Mouse (Mus musculus) liver, embryonic 14.5 days (tissue): Measurements from ENCODE around the gene Gpr149. TPM values are rescaled to one million over a fixed set of nuclear protein-coding genes. Genes with fewer than 3 reads are reported as not detected.

ENCODE experiments used
- ATAC-seq: fragments of 200-750 bp; cut with Nextera tagmentation; 2 replicates; pipeline ENCODE4 v1.8.0; 2017; ENCODE audit warnings: moderate number of reproducible peaks, mild to moderate bottlenecking, moderate library complexity; ENCODE audit not compliant: insufficient read depth
- DNase-seq, 3 experiments: peaks; one replicate each; pipeline ENCODE4 v3.0.0-alpha.2; 2012 to 2013; ENCODE audit warnings: low read depth in 3 of 3, low spot score in 3 of 3
- H3K27ac ChIP-seq: fragments of 300-500 bp; sonication (generic); 2 replicates; pipeline ENCODE4 v1.5.1; 2014; ENCODE audit warnings: moderate library complexity, mild to moderate bottlenecking, control low read depth, inconsistent platforms
- H3K27me3 ChIP-seq: fragments of 300-500 bp; sonication (generic); 2 replicates; pipeline ENCODE4 v1.6.1; 2014; ENCODE audit warnings: mild to moderate bottlenecking, low read length, moderate library complexity; ENCODE audit not compliant: control insufficient read depth, insufficient read depth
- H3K36me3 ChIP-seq: fragments of 300-500 bp; sonication (generic); replicated peaks from 2 replicates; pipeline ENCODE4 v1.6.1; 2014; ENCODE audit warnings: low read depth; ENCODE audit not compliant: control insufficient read depth, insufficient read depth
- H3K4me1 ChIP-seq, 2 experiments: fragments of 200-500 bp in 1 of 2; fragments of 300-500 bp in 1 of 2; sonication (generic) in 1 of 2; replicated peaks; 2 replicates each; pipeline ENCODE4 v1.6.1; 2012 to 2014; ENCODE audit warnings: antibody characterized with exemption in 1 of 2, inconsistent platforms in 1 of 2, low read length in 1 of 2; ENCODE audit not compliant: control insufficient read depth in 2 of 2, insufficient read depth in 2 of 2
- H3K4me2 ChIP-seq: fragments of 300-500 bp; sonication (generic); 2 replicates; pipeline ENCODE4 v1.6.1; 2014; ENCODE audit warnings: low read depth, mild to moderate bottlenecking, control low read depth, moderate library complexity
- H3K4me3 ChIP-seq, 2 experiments: fragments of 200-500 bp in 1 of 2; fragments of 300-500 bp in 1 of 2; sonication (generic) in 1 of 2; 2 replicates each; pipeline ENCODE4 v1.5.1; 2012 to 2014; ENCODE audit warnings: low read depth in 2 of 2, low read length in 2 of 2, mild to moderate bottlenecking in 2 of 2, control low read depth in 1 of 2, inconsistent platforms in 1 of 2, moderate library complexity in 1 of 2; ENCODE audit not compliant: insufficient read depth in 1 of 2
- H3K9ac ChIP-seq: fragments of 300-500 bp; sonication (generic); replicated peaks from 2 replicates; pipeline ENCODE4 v1.6.1; 2014; ENCODE audit warnings: mild to moderate bottlenecking, control low read depth, moderate library complexity
- H3K9me3 ChIP-seq: fragments of 300-500 bp; sonication (generic); 2 replicates; pipeline ENCODE4 v1.6.1; 2016; ENCODE audit warnings: low read length, mixed read lengths; ENCODE audit not compliant: control insufficient read depth
- CTCF ChIP-seq: IDR thresholded peaks from 2 replicates; pipeline ENCODE4 v1.5.1; 2016; ENCODE audit warnings: antibody characterized with exemption, low read depth, control low read depth
- EP300 ChIP-seq: IDR thresholded peaks from 2 replicates; pipeline ENCODE4 v1.6.1; 2016; ENCODE audit warnings: antibody characterized with exemption, low read depth
- WGBS: fragments of 180-500 bp; shearing (Covaris S2); extraction: QIAGEN DNeasy Blood & Tissue Kit; methylation state at CpG from one replicate; pipeline ENCODE4 v1.1.7; 2014; ENCODE audit not compliant: insufficient replicate concordance; 5-methylcytosine and 5-hydroxymethylcytosine counted together
- polyA plus RNA-seq, 2 experiments: library from polyadenylated mRNA; depleted of rRNA in 1 of 2; stranded (reverse) in 1 of 2; unstranded in 1 of 2; fragments of >200 nt; fragmentation: Nextera tagmentation in 1 of 2; extraction: Ambion mirVana in 1 of 2; gene quantifications; 2 replicates each; pipeline versions ENCODE4 v1.2.1 to v1.2.3; 2012 to 2014

Gene Gpr149
- polyA plus RNA-seq, 2 experiments, result not detected

DNA sequence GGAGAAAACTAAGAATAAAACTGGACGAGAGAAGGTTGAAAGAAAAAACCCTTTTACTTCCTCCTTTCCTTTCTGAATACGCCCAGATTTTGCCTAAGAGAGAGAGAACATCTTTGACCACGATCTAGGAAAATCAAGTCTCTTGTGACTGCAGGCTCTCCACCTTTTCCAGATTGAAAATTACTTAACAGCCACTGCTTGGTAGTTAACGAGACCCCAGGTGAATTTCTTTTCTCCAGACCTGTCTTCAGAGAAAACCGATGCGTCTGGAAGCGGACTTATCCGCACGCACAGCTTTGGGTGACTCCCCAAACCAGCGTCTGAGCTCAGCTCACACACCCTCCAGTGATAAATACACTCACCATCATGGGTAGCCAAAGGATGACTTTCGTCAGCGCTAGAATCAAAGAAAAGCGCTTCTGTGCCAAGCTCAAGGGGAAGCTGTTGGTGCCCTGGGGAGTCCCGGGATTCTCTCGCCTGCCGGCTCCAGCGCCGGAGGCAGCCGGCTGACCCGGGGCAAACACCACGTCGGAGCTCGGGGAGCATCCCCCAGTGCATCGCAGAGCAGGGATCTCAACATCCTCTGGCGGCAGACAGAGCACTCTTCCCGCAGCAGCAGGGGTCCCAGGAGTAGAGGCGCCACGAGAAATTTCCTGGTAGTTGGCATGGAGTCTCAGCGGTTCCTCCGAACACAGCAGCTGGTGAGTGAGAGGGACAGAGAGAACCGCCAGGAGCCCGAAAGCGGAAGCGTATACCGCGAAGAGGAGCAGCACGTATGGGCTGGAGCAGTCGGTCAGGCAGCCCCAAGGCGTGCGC lies 1.5 kb downstream of the Gpr149 start:
- Histone ChIP-seq H3K4me1 (no peaks in the 10 kb centered on the region), H3K9me3 (no peaks in the 10 kb centered on the region), H3K9ac (no peak overlapping the region), H3K36me3 (no peaks in the 10 kb centered on the region), H3K4me2 (no peak overlapping the region), H3K4me3 (no peak overlapping the region), H3K27ac (no peak overlapping the region), H3K27me3 (no peaks in the 10 kb centered on the region)
- no peak for ATAC-seq
- TF ChIP-seq CTCF, result no peak
- TF ChIP-seq EP300, result no peak
- WGBS, result 2% methylated on average over 40 of the region's 40 CpGs
- DNase-seq, result no peak

DNA sequence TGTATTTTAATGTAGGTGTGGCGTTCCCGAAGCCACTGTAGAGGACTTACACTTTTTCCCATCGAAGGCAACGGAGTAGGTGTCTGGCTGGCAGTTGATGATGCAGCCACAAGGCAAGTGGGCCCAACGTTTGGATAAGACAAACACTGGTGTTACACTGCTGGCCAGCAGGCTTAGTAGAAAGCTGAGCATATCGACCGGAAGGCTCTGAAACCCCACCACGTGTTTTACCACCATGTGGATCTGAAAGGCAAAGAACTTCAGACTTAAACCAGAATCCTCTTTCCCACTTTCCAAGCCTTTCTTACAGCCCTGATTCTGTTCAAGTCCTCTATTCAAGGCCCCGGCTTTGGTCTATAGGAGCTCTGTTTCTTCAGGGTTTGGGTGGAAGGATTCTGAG lies 2.5 kb downstream of the Gpr149 start:
- ATAC-seq (no peak), DNase-seq (no peak)
- Histone ChIP-seq H3K27me3 (no peaks in the 10 kb centered on the region), H3K36me3 (no peaks in the 10 kb centered on the region), H3K4me1 (no peaks in the 10 kb centered on the region), H3K9ac (no peak overlapping the region), H3K9me3 (no peaks in the 10 kb centered on the region), H3K27ac (no peak overlapping the region), H3K4me3 (no peak overlapping the region), H3K4me2 (no peak overlapping the region)
- 56% methylated on average over 9 of the region's 9 CpGs for WGBS
- no peak for TF ChIP-seq EP300
- TF ChIP-seq CTCF, result no peak

DNA sequence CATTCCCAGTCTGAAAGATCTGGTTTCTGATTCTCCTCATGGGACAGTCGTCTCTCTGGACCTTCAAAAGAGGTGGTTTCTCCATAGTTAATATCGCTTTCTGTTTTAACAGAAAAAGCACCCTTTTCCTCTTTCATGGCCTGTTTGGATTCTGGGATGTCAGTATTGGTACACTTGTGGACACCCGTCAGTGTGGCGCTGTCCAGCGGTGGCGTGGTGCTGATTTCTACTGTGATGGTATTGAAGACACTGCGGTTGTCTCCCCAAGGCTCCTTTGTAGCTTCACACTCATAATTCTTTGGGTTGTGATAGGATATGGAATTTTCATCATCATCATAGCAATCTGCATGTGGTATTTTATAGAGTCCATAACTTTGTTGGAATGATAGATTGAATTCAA lies 10.1 kb downstream of the Gpr149 start:
- Histone ChIP-seq H3K36me3 (no peaks in the 10 kb centered on the region), H3K27ac (no peak overlapping the region), H3K4me2 (no peak overlapping the region), H3K9ac (no peak overlapping the region), H3K27me3 (no peaks in the 10 kb centered on the region), H3K9me3 (no peaks in the 10 kb centered on the region), H3K4me1 (no peaks in the 10 kb centered on the region), H3K4me3 (no peak overlapping the region)
- ATAC-seq (no peak), DNase-seq (no peak)
- TF ChIP-seq CTCF, result no peak
- no peak for TF ChIP-seq EP300
- 19% methylated on average over 7 of the region's 7 CpGs for WGBS

DNA sequence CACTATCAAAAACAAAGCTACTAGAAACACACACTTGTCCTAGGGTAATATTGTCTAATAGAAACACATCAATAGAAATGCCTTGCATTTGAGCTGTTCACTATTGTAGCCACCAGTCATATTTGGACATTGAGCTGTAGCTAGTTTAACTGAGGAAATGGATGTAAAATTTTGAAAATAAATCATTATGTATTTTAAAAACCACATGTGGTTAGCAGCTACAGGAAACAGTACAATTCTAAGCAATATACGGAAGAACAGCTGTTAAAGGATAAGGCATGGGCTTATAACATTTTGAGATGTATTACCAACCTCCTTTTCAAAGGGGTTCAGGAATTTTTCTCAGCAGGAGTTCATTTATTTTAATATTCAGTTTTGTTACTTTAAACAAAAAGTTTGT lies 19.9 kb downstream of the Gpr149 start:
- TF ChIP-seq EP300, result no peak
- TF ChIP-seq CTCF, result no peak
- WGBS, result 49% methylated on average over 1 of the region's 1 CpGs
- H3K9me3 ChIP-seq, result no peaks in the 10 kb centered on the region
- DNase-seq, result no peak
- no peaks in the 10 kb centered on the region for H3K27me3 ChIP-seq
- no peak overlapping the region for H3K27ac ChIP-seq
- no peak overlapping the region for H3K4me2 ChIP-seq
- H3K9ac ChIP-seq, result no peak overlapping the region
- no peaks in the 10 kb centered on the region for H3K4me1 ChIP-seq
- no peaks in the 10 kb centered on the region for H3K36me3 ChIP-seq
- no peak overlapping the region for H3K4me3 ChIP-seq
- ATAC-seq, result no peak

DNA sequence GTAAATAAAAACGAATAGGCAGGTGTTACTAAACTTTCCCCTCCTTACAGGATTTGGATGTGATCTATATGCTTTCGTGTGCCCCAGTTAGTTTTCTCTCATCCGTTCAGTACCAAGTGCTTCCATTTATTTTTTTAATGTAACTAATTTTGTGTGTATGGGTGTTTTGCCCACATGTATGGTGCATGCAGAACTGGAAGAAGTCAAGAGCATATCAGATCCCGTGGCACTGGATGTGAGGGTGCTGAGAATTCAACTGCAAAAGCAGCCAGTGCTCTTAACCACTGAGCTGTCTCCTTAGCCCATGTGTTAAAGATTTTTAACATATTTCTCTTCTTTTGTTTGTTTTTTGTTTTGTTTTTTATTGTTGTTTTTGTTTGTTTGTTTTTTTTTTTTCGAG lies 77.3 kb downstream of the Gpr149 start:
- no peak for ATAC-seq
- 50% methylated on average over 5 of the region's 5 CpGs for WGBS
- DNase-seq, result no peak

More for the DNA sequence above, 77.3 kb downstream of the Gpr149 start:
- Histone ChIP-seq H3K36me3 (no peaks in the 10 kb centered on the region), H3K4me3 (no peak overlapping the region), H3K9me3 (no peaks in the 10 kb centered on the region), H3K4me1 (no peaks in the 10 kb centered on the region), H3K4me2 (no peak overlapping the region), H3K27me3 (no peaks in the 10 kb centered on the region), H3K9ac (no peak overlapping the region), H3K27ac (no peak overlapping the region)
- TF ChIP-seq CTCF, result no peak
- TF ChIP-seq EP300, result no peak
